Mouse (Mus musculus) layer of hippocampus, adult 9-10 months (tissue): Measurements from ENCODE around the gene Krt2.
A peak's percentile ranks its signal among the peaks of the same experiment; 100 is the strongest.

Experiments
- DNase-seq: peaks from one replicate; pipeline ENCODE4 v3.0.0; 2022; ENCODE audit warnings: low spot score

Krt2 gene

GRCm38 (mm10) chr15:101817875-101818274 is at the start of gene Krt2:
Gene Krt2, minus strand, starts transcription at chr15:101818169.
- no peak for DNase-seq

GRCm38 (mm10) chr15:101866754-101867153 is 48.8 kb upstream of the Krt2 start:
- no peak for DNase-seq

- no peak for DNase-seq
Observed at GRCm38 (mm10) chr15:101860421-101861130, 42.6 kb upstream of the Krt2 start.

GRCm38 (mm10) chr15:101859735-101860170 is 41.8 kb upstream of the Krt2 start:
- no peak for DNase-seq

GRCm38 (mm10) chr15:101858673-101859425 is 40.9 kb upstream of the Krt2 start:
- no peak for DNase-seq

- DNase-seq: no peak
Observed at GRCm38 (mm10) chr15:101856696-101857095, 38.7 kb upstream of the Krt2 start.

- DNase-seq: no peak
Observed at GRCm38 (mm10) chr15:101855732-101856131, 37.8 kb upstream of the Krt2 start.

- no peak for DNase-seq
Observed at GRCm38 (mm10) chr15:101854294-101854693, 36.3 kb upstream of the Krt2 start.

GRCm38 (mm10) chr15:101852571-101852970 is 34.6 kb upstream of the Krt2 start:
- no peak for DNase-seq

- DNase-seq: no peak
Observed at GRCm38 (mm10) chr15:101850694-101851093, 32.7 kb upstream of the Krt2 start, which contains the start of gene Krt1. Gene Krt1, minus strand, starts transcription at chr15:101850794.

GRCm38 (mm10) chr15:101845971-101846403 is 28.0 kb upstream of the Krt2 start:
- no peak for DNase-seq

GRCm38 (mm10) chr15:101843192-101843591 is 25.2 kb upstream of the Krt2 start:
- no peak for DNase-seq

- no peak for DNase-seq
Observed at GRCm38 (mm10) chr15:101834784-101835328, 16.9 kb upstream of the Krt2 start.

- no peak for DNase-seq
Observed at GRCm38 (mm10) chr15:101833131-101833530, 15.2 kb upstream of the Krt2 start.

- DNase-seq: no peak
Observed at GRCm38 (mm10) chr15:101829441-101829840, 11.5 kb upstream of the Krt2 start.

GRCm38 (mm10) chr15:101821786-101822185 is 3.8 kb upstream of the Krt2 start:
- no peak for DNase-seq

GRCm38 (mm10) chr15:101803052-101803822 is 14.7 kb downstream of the Krt2 start:
- no peak for DNase-seq

GRCm38 (mm10) chr15:101802296-101802835 is 15.6 kb downstream of the Krt2 start, which contains the start of gene Krt73:
Gene Krt73, minus strand, starts transcription at chr15:101802346.
- DNase-seq: no peak

GRCm38 (mm10) chr15:101790867-101791266 is 27.1 kb downstream of the Krt2 start:
- no peak for DNase-seq

- no peak for DNase-seq
Observed at GRCm38 (mm10) chr15:101786360-101786759, 31.6 kb downstream of the Krt2 start, which contains the start of gene Krt72. Gene Krt72, minus strand, starts transcription at chr15:101786460.

GRCm38 (mm10) chr15:101773420-101773819 is 44.5 kb downstream of the Krt2 start:
- DNase-seq: no peak

- peak; percentile 98 for DNase-seq
Observed at GRCm38 (mm10) chr15:101772711-101773081, 45.3 kb downstream of the Krt2 start.
